Mouse (Mus musculus) midbrain, embryonic 12.5 days (tissue): ENCODE data around the gene Jarid2. TPM values are rescaled to one million over a fixed set of nuclear protein-coding genes. Genes with fewer than 3 reads are reported as not detected.

Source experiments
- ATAC-seq: fragments of 200-750 bp; cut with Nextera tagmentation; 2 replicates; pipeline ENCODE4 v1.8.0; 2017; ENCODE audit warnings: low read depth, moderate TSS enrichment, moderate library complexity; ENCODE audit not compliant: low FRiP score
- H3K27ac ChIP-seq: fragments of 300-500 bp; sonication (generic); replicated peaks from 2 replicates; pipeline ENCODE4 v1.5.1; 2016; ENCODE audit warnings: mild to moderate bottlenecking
- H3K27me3 ChIP-seq: fragments of 300-500 bp; sonication (generic); 2 replicates; pipeline ENCODE4 v1.6.1; 2016; ENCODE audit warnings: mild to moderate bottlenecking
- H3K36me3 ChIP-seq: fragments of 300-500 bp; sonication (generic); 2 replicates; pipeline ENCODE4 v1.6.1; 2016
- H3K4me1 ChIP-seq: fragments of 300-500 bp; sonication (generic); 2 replicates; pipeline ENCODE4 v1.6.1; 2016
- H3K4me2 ChIP-seq: fragments of 300-500 bp; sonication (generic); replicated peaks from 2 replicates; pipeline ENCODE4 v1.6.1; 2016; ENCODE audit warnings: mild to moderate bottlenecking, moderate library complexity
- H3K4me3 ChIP-seq: fragments of 300-500 bp; sonication (generic); 2 replicates; pipeline ENCODE4 v1.5.1; 2016; ENCODE audit warnings: mild to moderate bottlenecking
- H3K9ac ChIP-seq: fragments of 300-500 bp; sonication (generic); replicated peaks from 2 replicates; pipeline ENCODE4 v1.6.1; 2016; ENCODE audit warnings: mild to moderate bottlenecking, moderate library complexity
- H3K9me3 ChIP-seq: fragments of 300-500 bp; sonication (generic); 2 replicates; pipeline ENCODE4 v1.6.1; 2016; ENCODE audit warnings: mild to moderate bottlenecking
- WGBS: fragments of 180-500 bp; shearing (Covaris S2); methylation state at CpG from one replicate; pipeline ENCODE4 v1.1.7; 2016; 5-methylcytosine and 5-hydroxymethylcytosine counted together
- polyA plus RNA-seq: library from polyadenylated mRNA; unstranded; fragments of >200 nt; fragmentation: Nextera tagmentation; extraction: Ambion mirVana; gene quantifications from 2 replicates; pipeline ENCODE4 v1.2.1, GENCODE M21; 2016

The Jarid2 gene
- polyA plus RNA-seq, 1 experiment from 2014 or later: 73.7 TPM

DNA sequence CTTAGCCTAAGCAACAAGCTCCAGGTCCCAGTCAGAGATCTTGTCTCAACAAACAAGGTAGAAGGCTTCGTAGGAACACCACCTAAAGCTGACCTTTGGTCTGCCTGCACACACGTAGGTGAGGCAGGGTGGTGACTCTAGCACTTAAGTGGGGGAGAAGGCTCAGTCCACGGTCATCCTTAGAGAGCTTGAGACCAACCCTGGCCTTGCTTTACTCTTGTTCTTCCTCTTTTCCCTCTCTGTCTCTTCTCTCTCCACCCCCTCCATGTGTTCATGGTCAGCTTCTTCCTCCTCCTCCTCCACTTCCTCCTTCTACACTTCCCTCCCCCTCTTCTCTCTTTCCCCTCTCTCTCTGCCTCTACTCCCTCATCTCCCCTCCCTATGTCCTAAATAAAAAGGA, 208.4 kb downstream of the Jarid2 start:
- Histone ChIP-seq H3K27me3 (no peaks in the 10 kb centered on the region), H3K4me1 (peaks cover 18% of the 10 kb centered on the region), H3K27ac (no peak overlapping the region), H3K9ac (no peak overlapping the region), H3K4me2 (no peak overlapping the region), H3K9me3 (no peaks in the 10 kb centered on the region), H3K4me3 (no peak overlapping the region), H3K36me3 (0 out of 2 replicates have a peak, but pooled peaks cover 3% of the 10 kb centered on the region)
- 86% methylated on average over 3 of the region's 3 CpGs for WGBS
- no peak for ATAC-seq

DNA sequence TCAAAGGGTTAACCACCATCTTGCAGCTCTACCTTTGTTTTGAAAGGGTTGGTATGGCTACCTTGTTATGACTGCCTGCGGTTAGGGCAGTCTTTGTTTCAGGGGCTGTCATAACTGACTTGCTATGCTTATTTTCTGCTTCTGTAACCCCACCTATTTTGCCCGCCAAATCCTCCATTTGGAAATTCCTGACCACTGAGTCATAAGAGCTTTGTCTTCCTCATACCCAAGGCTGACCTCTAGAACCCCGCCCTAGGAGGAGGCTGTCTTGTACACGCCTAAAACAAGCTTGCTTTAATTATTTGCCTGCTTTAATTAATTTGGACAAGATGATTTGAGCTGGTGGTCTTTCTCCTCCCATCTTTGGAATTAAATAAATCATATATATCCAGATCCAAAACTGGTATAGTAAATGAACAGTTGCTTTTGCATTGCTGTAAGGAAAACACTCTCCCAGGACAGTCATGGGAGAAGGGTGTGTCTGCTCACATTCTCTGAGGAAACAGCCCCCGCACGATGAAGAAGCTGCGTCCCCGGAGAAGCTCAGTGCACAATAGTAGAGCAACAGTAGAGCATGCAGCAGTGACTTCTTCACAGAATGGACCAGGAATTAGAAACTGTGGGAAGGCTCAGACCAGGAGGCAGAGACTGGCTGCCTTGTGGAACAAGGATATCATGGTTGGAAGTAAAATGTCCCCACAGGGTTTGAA, 210.2 kb downstream of the Jarid2 start:
- H3K36me3 ChIP-seq: 0 out of 2 replicates have a peak, but pooled peaks cover 12% of the 10 kb centered on the region
- no peaks in the 10 kb centered on the region for H3K9me3 ChIP-seq
- peaks cover 13% of the 10 kb centered on the region for H3K4me1 ChIP-seq
- no peak overlapping the region for H3K4me3 ChIP-seq
- WGBS: 83% methylated on average over 8 of the region's 8 CpGs
- no peak overlapping the region for H3K9ac ChIP-seq
- ATAC-seq: no peak
- no peaks in the 10 kb centered on the region for H3K27me3 ChIP-seq
- H3K27ac ChIP-seq: no peak overlapping the region
- H3K4me2 ChIP-seq: no peak overlapping the region

DNA sequence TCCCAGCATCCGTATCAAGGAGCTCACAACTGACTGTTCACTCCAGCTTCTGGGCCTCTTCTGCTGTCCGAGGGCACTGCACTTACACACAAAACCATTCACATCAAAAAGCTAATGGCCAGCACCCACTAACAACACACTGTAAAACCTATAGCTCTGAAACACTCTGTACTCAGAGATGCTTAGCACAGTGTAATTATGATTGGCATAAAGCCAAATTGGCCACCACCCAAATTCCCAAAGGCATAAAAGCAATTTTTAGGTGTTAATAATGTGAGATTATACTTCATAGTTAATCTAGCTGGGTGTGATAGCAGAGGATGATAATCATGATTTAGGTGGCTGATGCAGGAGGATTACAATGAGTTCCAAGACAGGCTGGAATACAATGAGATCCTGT, 214.3 kb downstream of the Jarid2 start:
- no peaks in the 10 kb centered on the region for H3K9me3 ChIP-seq
- H3K36me3 ChIP-seq: 0 out of 2 replicates have a peak, but pooled peaks cover 8% of the 10 kb centered on the region
- no peak overlapping the region for H3K9ac ChIP-seq
- no peak overlapping the region for H3K4me2 ChIP-seq
- 87% methylated on average over 2 of the region's 2 CpGs for WGBS
- peaks cover 38% of the 10 kb centered on the region for H3K4me1 ChIP-seq
- H3K27me3 ChIP-seq: no peaks in the 10 kb centered on the region
- ATAC-seq: no peak
- H3K4me3 ChIP-seq: no peak overlapping the region
- H3K27ac ChIP-seq: no peak overlapping the region

DNA sequence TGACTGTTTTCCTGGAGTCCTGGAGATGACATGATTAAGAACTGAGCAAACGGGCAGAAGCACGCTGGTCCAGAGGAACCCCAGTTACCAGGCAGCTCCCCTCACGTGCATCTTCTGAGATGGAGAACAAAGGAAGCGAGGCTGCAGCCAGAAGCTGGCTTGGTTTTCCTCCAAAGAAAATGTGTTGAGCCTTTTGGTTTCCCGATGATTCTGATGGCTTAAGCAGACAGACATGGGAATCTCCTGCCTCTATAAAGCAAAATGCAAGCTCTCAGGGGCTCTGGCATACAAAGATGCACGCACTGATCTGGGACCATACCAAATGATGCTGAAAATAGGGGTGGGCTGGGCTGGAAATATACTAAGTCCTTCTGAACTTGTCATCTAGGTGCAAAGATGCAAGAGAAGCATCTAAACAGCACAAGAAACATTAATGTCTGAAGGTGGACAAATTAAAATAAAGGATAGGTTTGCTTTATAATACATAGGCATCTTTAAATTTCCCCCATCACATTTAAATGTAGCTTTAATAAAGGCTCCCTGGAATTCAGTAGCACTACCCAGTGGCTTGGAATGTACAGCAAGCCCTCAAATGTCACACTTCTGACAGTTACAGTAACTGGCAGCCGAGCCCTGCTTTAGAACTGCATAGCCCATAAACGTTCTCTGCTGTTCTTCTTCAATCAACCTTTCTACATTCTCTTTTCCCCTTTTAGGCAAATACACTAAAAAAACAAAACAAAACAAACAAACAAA, 217.8 kb downstream of the Jarid2 start:
- Histone ChIP-seq H3K9me3 (no peaks in the 10 kb centered on the region), H3K4me1 (peaks cover 34% of the 10 kb centered on the region), H3K4me3 (peak overlapping the region; percentile 46), H3K27ac (peak overlapping the region; percentile 85), H3K27me3 (no peaks in the 10 kb centered on the region), H3K9ac (peak overlapping the region; percentile 56), H3K36me3 (0 out of 2 replicates have a peak, but pooled peaks cover 8% of the 10 kb centered on the region), H3K4me2 (peak overlapping the region; percentile 53)
- no peak for ATAC-seq
- WGBS: 25% methylated on average over 8 of the region's 8 CpGs

DNA sequence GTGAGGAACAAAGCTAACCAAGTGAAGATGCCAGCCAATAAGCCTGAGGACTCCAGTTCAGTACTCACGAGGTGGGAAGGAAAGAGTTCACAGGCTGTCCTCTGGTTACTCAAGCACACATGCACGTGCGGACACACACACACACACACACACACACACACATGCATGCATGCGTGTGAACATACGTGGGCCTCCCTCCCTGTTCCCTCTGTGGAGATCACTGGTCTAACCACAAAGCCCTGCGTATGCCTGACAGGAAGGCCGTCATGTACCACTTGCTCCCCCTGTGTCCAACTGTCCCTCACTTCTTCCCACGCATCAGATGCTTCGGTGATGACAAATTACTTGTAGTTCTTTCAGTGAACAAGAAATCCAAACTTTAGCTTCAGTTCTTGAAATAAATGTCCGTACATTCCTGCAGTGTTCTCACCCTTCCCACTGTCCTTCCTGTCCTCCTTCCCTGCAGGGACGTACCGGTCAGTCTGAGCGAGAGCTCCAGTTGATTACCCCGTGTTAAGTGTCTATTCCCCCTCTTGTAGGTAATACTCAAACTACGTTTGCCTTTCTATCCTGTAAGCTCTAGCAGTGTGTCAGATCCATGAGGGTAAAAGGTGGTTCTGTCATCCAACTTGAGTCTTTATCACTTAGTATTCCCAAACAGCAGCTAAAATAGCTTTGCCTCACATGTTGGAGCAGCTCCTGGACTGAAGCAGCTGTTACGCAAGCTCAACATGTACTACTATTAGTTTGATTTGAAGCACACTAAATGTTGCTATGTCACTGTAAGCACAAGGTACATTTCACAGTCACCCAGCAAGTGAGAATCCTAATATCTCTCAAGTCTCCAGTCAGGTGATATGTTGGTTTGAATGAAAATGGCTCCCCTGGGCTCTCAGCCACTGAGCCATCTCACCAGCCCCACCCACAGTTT, 219.3 kb downstream of the Jarid2 start:
- no peaks in the 10 kb centered on the region for H3K27me3 ChIP-seq
- no peak for ATAC-seq
- WGBS: 91% methylated on average over 16 of the region's 16 CpGs
- H3K36me3 ChIP-seq: 0 out of 2 replicates have a peak, but pooled peaks cover 8% of the 10 kb centered on the region
- H3K9me3 ChIP-seq: no peaks in the 10 kb centered on the region
- no peak overlapping the region for H3K4me3 ChIP-seq
- H3K9ac ChIP-seq: no peak overlapping the region
- H3K4me1 ChIP-seq: peaks cover 28% of the 10 kb centered on the region
- H3K27ac ChIP-seq: no peak overlapping the region
- H3K4me2 ChIP-seq: no peak overlapping the region

DNA sequence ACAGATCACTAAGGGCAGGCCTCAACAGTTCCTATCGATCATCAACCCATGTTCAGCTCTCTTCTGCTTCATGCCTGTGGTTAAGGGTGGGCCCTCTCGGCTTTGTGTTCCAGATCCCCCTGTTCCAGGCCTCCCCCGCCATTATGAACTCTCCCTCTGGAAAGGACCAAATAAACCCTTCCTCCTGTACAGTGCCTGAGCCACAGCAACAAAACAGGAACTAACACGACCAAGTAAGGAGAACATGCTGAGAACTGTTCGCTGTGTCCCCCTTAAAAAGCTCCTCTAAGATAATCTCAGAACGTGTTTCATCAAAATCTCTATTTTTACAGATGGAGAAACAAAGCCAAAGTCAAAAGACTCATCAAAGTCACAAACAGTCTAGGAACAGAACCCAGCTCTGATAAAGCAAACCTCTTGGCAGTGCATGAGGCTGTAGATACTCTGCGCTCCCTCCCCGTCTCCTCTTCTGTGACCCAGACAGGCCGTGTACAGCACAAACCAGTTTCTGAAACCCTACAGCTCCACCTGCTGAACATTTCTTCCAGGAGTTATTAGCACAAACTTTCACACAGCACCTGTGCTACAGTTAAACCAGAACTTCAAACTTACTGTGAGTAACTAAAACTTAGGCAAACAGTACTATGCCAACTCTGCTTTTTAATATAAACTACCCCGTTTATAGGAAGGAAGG, 223.3 kb downstream of the Jarid2 start:
- Histone ChIP-seq H3K9me3 (no peaks in the 10 kb centered on the region), H3K9ac (no peak overlapping the region), H3K4me2 (no peak overlapping the region), H3K36me3 (no peaks in the 10 kb centered on the region), H3K4me1 (peaks cover 6% of the 10 kb centered on the region), H3K4me3 (no peak overlapping the region), H3K27ac (no peak overlapping the region), H3K27me3 (no peaks in the 10 kb centered on the region)
- no peak for ATAC-seq
- WGBS: 81% methylated on average over 10 of the region's 10 CpGs

DNA sequence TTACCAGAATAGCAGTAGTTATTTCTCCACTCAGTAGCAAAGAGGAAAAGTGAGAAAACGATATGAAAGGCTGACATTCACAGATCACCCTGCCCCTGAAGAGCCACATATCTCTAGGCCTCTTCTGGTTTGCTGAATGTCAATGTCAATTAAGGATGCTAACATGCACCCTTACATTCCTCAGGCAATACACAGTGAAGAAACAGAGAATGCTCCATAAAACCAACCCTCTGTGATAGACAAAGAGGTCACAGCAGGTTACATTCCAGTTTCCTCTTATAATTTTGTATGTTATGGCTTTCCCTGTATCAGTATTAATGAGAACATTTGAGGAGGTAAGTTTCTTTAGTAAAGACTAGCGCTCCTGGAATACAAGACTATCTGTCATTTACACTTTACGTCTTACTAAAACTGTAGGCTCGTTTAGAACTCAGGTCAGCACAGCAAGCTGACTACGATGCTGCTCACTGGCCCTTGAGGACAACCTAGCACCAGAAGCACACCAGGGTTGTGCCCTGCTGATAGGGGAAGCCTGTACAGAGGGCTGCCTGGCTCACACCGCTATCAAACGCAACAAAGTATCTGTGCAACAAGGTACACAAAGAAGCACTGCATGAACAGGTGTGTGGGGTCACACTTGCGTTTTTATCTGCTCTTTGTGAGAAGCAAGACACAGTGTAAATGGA, 224.4 kb downstream of the Jarid2 start:
- H3K4me1 ChIP-seq: no peaks in the 10 kb centered on the region
- 83% methylated on average over 8 of the region's 8 CpGs for WGBS
- no peaks in the 10 kb centered on the region for H3K27me3 ChIP-seq
- no peak overlapping the region for H3K4me2 ChIP-seq
- no peak overlapping the region for H3K4me3 ChIP-seq
- no peak for ATAC-seq
- no peak overlapping the region for H3K27ac ChIP-seq
- H3K9me3 ChIP-seq: no peaks in the 10 kb centered on the region
- no peaks in the 10 kb centered on the region for H3K36me3 ChIP-seq
- H3K9ac ChIP-seq: no peak overlapping the region

DNA sequence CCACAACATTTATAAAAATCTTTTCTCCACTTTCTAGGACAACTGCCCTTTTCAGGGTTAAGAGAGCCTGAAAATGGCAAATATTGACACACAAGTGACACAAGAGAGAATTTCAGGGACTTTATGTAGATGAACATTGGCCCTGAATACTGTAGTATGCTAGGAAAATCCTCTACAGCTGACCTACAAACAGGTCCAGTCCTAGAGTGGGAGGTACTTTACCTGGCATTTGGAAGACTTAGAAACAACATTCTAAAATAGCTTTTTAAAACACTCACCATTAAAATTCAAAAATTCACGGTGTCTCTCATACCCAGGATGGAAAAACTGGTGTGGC, 224.9 kb downstream of the Jarid2 start:
- Histone ChIP-seq H3K4me1 (no peaks in the 10 kb centered on the region), H3K4me3 (no peak overlapping the region), H3K36me3 (no peaks in the 10 kb centered on the region), H3K4me2 (no peak overlapping the region), H3K27me3 (no peaks in the 10 kb centered on the region), H3K9ac (no peak overlapping the region), H3K27ac (no peak overlapping the region), H3K9me3 (no peaks in the 10 kb centered on the region)
- ATAC-seq: no peak
- 95% methylated on average over 1 of the region's 1 CpGs for WGBS

DNA sequence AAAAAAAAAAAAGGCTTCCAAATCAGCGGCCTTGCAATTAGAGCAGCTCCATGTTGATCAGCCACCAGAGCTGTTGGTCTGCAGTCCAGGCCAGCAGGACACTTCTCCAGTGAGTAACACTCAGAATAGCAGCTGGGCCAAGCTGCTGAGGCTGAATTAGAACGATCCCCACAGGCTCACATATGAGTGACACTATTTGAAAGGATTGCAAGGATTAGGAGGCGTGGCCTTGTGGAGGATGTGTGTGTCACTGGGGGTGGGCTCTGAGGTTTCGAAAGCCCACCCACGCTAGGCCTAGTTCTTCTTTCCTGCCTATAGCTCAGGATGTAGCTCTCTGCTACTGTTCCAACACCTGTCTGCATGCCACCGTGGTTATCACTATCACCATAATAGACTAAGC, 226.5 kb downstream of the Jarid2 start:
- Histone ChIP-seq H3K4me2 (no peak overlapping the region), H3K9me3 (no peaks in the 10 kb centered on the region), H3K27me3 (no peaks in the 10 kb centered on the region), H3K36me3 (no peaks in the 10 kb centered on the region), H3K4me1 (peaks cover 3% of the 10 kb centered on the region; the same call in 1 of the 2 replicates), H3K9ac (no peak overlapping the region), H3K27ac (no peak overlapping the region), H3K4me3 (no peak overlapping the region)
- ATAC-seq: no peak
- WGBS: 91% methylated on average over 6 of the region's 6 CpGs

DNA sequence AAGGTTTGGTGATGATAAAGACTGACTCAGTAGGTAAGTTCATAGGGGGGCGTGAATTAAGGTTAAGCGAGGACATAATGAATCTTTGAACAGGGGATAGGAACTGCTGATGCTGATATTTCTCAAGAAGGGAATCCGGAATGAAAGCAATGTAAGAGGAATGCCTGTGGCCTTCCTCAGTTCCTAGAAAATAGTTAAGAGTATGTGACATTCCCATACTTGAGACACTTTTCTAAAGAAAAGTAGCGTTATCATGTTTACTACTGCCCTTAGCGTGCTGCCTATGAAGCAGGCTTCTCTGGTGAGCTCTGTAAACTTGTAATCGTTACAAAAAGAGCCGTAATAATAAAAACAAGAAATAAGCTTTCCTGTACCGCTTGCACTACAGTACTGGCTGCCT, 227.8 kb downstream of the Jarid2 start:
- no peak overlapping the region for H3K27ac ChIP-seq
- no peak overlapping the region for H3K4me3 ChIP-seq
- no peaks in the 10 kb centered on the region for H3K9me3 ChIP-seq
- no peaks in the 10 kb centered on the region for H3K27me3 ChIP-seq
- ATAC-seq: no peak
- WGBS: 93% methylated on average over 8 of the region's 8 CpGs
- H3K4me1 ChIP-seq: peaks cover 11% of the 10 kb centered on the region
- H3K36me3 ChIP-seq: no peaks in the 10 kb centered on the region
- H3K4me2 ChIP-seq: no peak overlapping the region
- H3K9ac ChIP-seq: no peak overlapping the region
